Mouse (Mus musculus) hindbrain, postnatal 0 days (tissue): ENCODE results near the gene Dnaja1. TPM values are rescaled to one million over a fixed set of nuclear protein-coding genes. Genes with fewer than 3 reads are reported as not detected.

Experiments
- ATAC-seq: fragments of 200-750 bp; cut with Nextera tagmentation; 2 replicates; pipeline ENCODE4 v1.8.0; 2017; ENCODE audit warnings: mild to moderate bottlenecking, moderate TSS enrichment, moderate library complexity
- DNase-seq: peaks from one replicate; pipeline ENCODE4 v3.0.0-alpha.2; 2015; ENCODE audit warnings: low spot score
- H3K27ac ChIP-seq: fragments of 300-500 bp; sonication (generic); 2 replicates; pipeline ENCODE4 v1.5.1; 2014; ENCODE audit warnings: mild to moderate bottlenecking
- H3K27me3 ChIP-seq: fragments of 300-500 bp; sonication (generic); 2 replicates; pipeline ENCODE4 v1.6.1; 2014; ENCODE audit warnings: low read length, mixed read lengths; ENCODE audit not compliant: insufficient read depth
- H3K36me3 ChIP-seq: fragments of 300-500 bp; sonication (generic); 2 replicates; pipeline ENCODE4 v1.6.1; 2014; ENCODE audit warnings: low read length, mixed read lengths; ENCODE audit not compliant: insufficient read depth
- H3K4me1 ChIP-seq: fragments of 300-500 bp; sonication (generic); 2 replicates; pipeline ENCODE4 v1.6.1; 2014; ENCODE audit warnings: antibody characterized with exemption, low read length, mixed read lengths; ENCODE audit not compliant: insufficient read depth
- H3K4me2 ChIP-seq: fragments of 300-500 bp; sonication (generic); 2 replicates; pipeline ENCODE4 v1.6.1; 2014; ENCODE audit warnings: low read depth, mild to moderate bottlenecking, low read length, moderate library complexity, mixed read lengths
- H3K4me3 ChIP-seq: fragments of 300-500 bp; sonication (generic); 2 replicates; pipeline ENCODE4 v1.5.1; 2014; ENCODE audit warnings: low read length
- H3K9ac ChIP-seq: fragments of 300-500 bp; sonication (generic); replicated peaks from 2 replicates; pipeline ENCODE4 v1.6.1; 2014; ENCODE audit warnings: mild to moderate bottlenecking, low read length, moderate library complexity, mixed read lengths
- H3K9me3 ChIP-seq: fragments of 300-500 bp; sonication (generic); 2 replicates; pipeline ENCODE4 v1.6.1; 2016; ENCODE audit warnings: low read length, mixed read lengths
- CTCF ChIP-seq: IDR thresholded peaks from 2 replicates; pipeline ENCODE4 v1.5.1; 2016; ENCODE audit warnings: antibody characterized with exemption, control low read depth, low read depth
- WGBS: fragments of 180-500 bp; shearing (Covaris S2); extraction: QIAGEN DNeasy Blood & Tissue Kit; methylation state at CpG from one replicate; pipeline ENCODE4 v1.1.7; 2014; 5-methylcytosine and 5-hydroxymethylcytosine counted together
- polyA plus RNA-seq: library from polyadenylated mRNA; unstranded; fragments of >200 nt; fragmentation: Nextera tagmentation; extraction: Ambion mirVana; gene quantifications from 2 replicates; pipeline ENCODE4 v1.2.1, GENCODE M21; 2015
- total RNA-seq: library from RNA; depleted of rRNA; stranded (reverse); fragments of >200 nt; gene quantifications from 2 replicates; pipeline ENCODE4 v1.2.3, GENCODE M21; 2014; rRNA removed

Gene Dnaja1
- total RNA-seq (64.4 and 65.3 TPM in 2 replicates), polyA plus RNA-seq (634 and 637 TPM in 2 replicates)

- peaks cover 10% of the 10 kb centered on the region; the same call in 1 of the 2 replicates for H3K36me3 ChIP-seq
- peak; percentile 21; the same call in 1 of the 2 replicates for TF ChIP-seq CTCF
- peak within 1 kb of the TSS; percentile 100 for H3K27ac ChIP-seq
- peak; percentile 98 for DNase-seq
- peak within 1 kb of the TSS; percentile 89 for H3K4me3 ChIP-seq
- WGBS = under 1% methylated on average over 53 of the region's 54 CpGs
- no peaks in the 10 kb centered on the region for H3K27me3 ChIP-seq
- no peaks in the 10 kb centered on the region for H3K9me3 ChIP-seq
- peak within 1 kb of the TSS; percentile 78 for H3K4me2 ChIP-seq
- peak; percentile 95 for ATAC-seq
- H3K4me1 ChIP-seq = peaks cover 12% of the 10 kb centered on the region
- peak within 1 kb of the TSS; percentile 99 for H3K9ac ChIP-seq
Observed at GRCm38 (mm10) chr4:40722011-40722666, at the start of gene Dnaja1. Gene Dnaja1, plus strand, starts transcription at chr4:40722150.

GRCm38 (mm10) chr4:40673526-40673925 lies 48.4 kb upstream of the Dnaja1 start:
- WGBS = 95% methylated on average over 5 of the region's 5 CpGs
- no peak for ATAC-seq
- no peaks in the 10 kb centered on the region for H3K27me3 ChIP-seq
- H3K4me3 ChIP-seq = no peak overlapping the region
- no peaks in the 10 kb centered on the region for H3K4me1 ChIP-seq
- no peaks in the 10 kb centered on the region for H3K36me3 ChIP-seq
- H3K27ac ChIP-seq = no peak overlapping the region
- no peak overlapping the region for H3K9ac ChIP-seq
- no peaks in the 10 kb centered on the region for H3K9me3 ChIP-seq
- H3K4me2 ChIP-seq = no peak overlapping the region
- DNase-seq = no peak
- TF ChIP-seq CTCF = no peak

GRCm38 (mm10) chr4:40676338-40676737 lies 45.6 kb upstream of the Dnaja1 start:
- 0 out of 2 replicates have a peak overlapping the region, but pooled peaks have one; percentile 2 for H3K4me3 ChIP-seq
- no peak for TF ChIP-seq CTCF
- WGBS = 17% methylated on average over 14 of the region's 14 CpGs

GRCm38 (mm10) chr4:40677132-40677531 lies 44.8 kb upstream of the Dnaja1 start:
- H3K36me3 ChIP-seq = no peaks in the 10 kb centered on the region
- no peak overlapping the region for H3K4me2 ChIP-seq
- H3K27ac ChIP-seq = no peak overlapping the region
- no peaks in the 10 kb centered on the region for H3K9me3 ChIP-seq
- TF ChIP-seq CTCF = peak; percentile 64
- no peak overlapping the region; the same call in 1 of the 2 replicates for H3K9ac ChIP-seq
- DNase-seq (peak; percentile 57), ATAC-seq (peak; percentile 71)
- no peaks in the 10 kb centered on the region for H3K27me3 ChIP-seq
- no peak overlapping the region for H3K4me3 ChIP-seq
- 40% methylated on average over 5 of the region's 5 CpGs for WGBS
- H3K4me1 ChIP-seq = no peaks in the 10 kb centered on the region

More at GRCm38 (mm10) chr4:40676338-40676737, 45.6 kb upstream of the Dnaja1 start:
- no peak for DNase-seq
- Histone ChIP-seq H3K9me3 (no peaks in the 10 kb centered on the region), H3K9ac (no peak overlapping the region), H3K4me2 (peak overlapping the region; percentile 38; the same call in 1 of the 2 replicates), H3K27me3 (no peaks in the 10 kb centered on the region), H3K36me3 (no peaks in the 10 kb centered on the region), H3K27ac (no peak overlapping the region), H3K4me1 (no peaks in the 10 kb centered on the region)
- 0 out of 2 replicates have a peak, but pooled peaks have one; percentile 13 for ATAC-seq

GRCm38 (mm10) chr4:40680250-40680860 lies 41.6 kb upstream of the Dnaja1 start:
- DNase-seq (peak; percentile 62), ATAC-seq (no peak)
- H3K27me3 ChIP-seq = no peaks in the 10 kb centered on the region
- WGBS = 55% methylated on average over 5 of the region's 5 CpGs
- no peak overlapping the region for H3K4me2 ChIP-seq
- no peaks in the 10 kb centered on the region for H3K36me3 ChIP-seq
- no peak overlapping the region for H3K27ac ChIP-seq
- TF ChIP-seq CTCF = peak; percentile 80
- no peaks in the 10 kb centered on the region for H3K9me3 ChIP-seq
- no peaks in the 10 kb centered on the region for H3K4me1 ChIP-seq
- H3K9ac ChIP-seq = no peak overlapping the region
- H3K4me3 ChIP-seq = no peak overlapping the region

- 11% methylated on average over 3 of the region's 3 CpGs for WGBS
- Histone ChIP-seq H3K4me2 (no peak overlapping the region), H3K36me3 (0 out of 2 replicates have a peak, but pooled peaks cover 6% of the 10 kb centered on the region), H3K4me1 (no peaks in the 10 kb centered on the region), H3K4me3 (no peak overlapping the region), H3K27me3 (no peaks in the 10 kb centered on the region), H3K9ac (no peak overlapping the region), H3K27ac (no peak overlapping the region), H3K9me3 (no peaks in the 10 kb centered on the region)
- ATAC-seq (peak; percentile 6; the same call in 1 of the 2 replicates), DNase-seq (peak; percentile 87)
- TF ChIP-seq CTCF = peak; percentile 79
Observed at GRCm38 (mm10) chr4:40681908-40682307, 40.0 kb upstream of the Dnaja1 start.
